Mouse (Mus musculus) cerebellum, adult 2 months (tissue): Measurements from ENCODE around the gene Gm10428.

Experiments used
- CTCF ChIP-seq: fragments of 200-500 bp; IDR thresholded peaks from 2 replicates; pipeline ENCODE4 v1.5.1; 2011; ENCODE audit warnings: low read depth, mild to moderate bottlenecking, control low read depth, low read length, moderate library complexity, borderline replicate concordance; ENCODE audit not compliant: insufficient read depth
- POLR2A ChIP-seq: fragments of 200-500 bp; IDR thresholded peaks from 2 replicates; pipeline ENCODE4 v1.6.1; 2011; ENCODE audit warnings: low read length, control low read depth, borderline replicate concordance; ENCODE audit not compliant: insufficient read depth

- TF ChIP-seq POLR2A (peak; percentile 30; the same call in 1 of the 2 replicates), CTCF (peak; percentile 84)
Measured at GRCm38 (mm10) chr11:62756456-62757142, 3.7 kb downstream of the Gm10428 start.
